Mouse (Mus musculus) Muller cell, postnatal 12 days (primary cell): ENCODE measurements around the gene Pgm2.

ENCODE experiments used
- DNase-seq: peaks from one replicate; pipeline ENCODE4 v3.0.0-alpha.2; 2015; ENCODE audit errors: inconsistent ontology term

The Pgm2 gene

DNA sequence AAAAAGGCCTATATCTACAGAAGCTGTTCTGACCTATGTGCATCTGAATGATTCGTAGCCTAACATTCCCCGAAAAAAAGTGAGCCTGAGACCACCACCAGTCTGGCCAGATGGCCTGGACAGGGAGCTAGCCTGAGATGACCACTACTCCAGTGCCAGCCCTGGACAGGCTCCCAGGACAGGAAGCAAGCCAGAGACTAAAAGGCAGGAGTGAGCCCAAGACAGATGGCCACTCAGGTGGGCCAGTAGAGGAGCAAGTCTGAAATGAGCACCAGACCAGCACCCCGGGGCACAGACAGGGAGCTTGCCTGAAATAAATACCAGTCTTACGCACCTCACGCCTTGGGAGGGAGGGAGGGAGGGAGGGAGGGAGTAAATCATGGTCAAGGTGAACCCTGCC is 51.6 kb downstream of the Pgm2 start:
- no peak for DNase-seq

DNA sequence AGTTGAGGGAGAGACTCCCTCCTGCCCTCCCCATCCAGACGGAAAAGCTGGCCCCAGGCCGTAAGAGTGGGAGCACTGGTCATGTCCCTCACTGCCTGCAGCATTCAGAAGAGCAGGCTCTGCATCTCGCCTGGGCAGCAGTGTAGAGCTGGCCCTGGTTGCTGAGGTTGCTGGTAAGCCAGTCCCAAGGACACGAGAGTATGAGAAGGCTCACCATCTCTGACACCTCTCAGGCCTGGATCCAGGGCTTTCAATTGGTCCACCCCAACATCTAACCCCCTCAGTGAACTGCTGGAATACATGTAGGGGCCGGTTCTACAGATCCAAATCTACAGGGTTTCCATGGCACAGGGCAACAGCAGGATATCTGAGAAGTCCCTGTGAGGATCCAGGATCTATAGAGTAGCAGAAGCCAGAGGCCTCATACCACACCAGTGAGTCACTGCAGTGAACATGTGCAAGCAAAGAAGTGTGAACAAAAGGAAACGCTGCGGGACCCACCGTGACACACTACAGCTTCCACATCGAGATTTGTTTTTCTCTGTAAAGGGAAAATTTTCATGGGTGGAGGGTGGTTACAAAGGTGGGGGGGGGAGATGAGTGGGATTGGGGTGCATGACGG is 53.7 kb downstream of the Pgm2 start:
- DNase-seq, result peak; percentile 59

DNA sequence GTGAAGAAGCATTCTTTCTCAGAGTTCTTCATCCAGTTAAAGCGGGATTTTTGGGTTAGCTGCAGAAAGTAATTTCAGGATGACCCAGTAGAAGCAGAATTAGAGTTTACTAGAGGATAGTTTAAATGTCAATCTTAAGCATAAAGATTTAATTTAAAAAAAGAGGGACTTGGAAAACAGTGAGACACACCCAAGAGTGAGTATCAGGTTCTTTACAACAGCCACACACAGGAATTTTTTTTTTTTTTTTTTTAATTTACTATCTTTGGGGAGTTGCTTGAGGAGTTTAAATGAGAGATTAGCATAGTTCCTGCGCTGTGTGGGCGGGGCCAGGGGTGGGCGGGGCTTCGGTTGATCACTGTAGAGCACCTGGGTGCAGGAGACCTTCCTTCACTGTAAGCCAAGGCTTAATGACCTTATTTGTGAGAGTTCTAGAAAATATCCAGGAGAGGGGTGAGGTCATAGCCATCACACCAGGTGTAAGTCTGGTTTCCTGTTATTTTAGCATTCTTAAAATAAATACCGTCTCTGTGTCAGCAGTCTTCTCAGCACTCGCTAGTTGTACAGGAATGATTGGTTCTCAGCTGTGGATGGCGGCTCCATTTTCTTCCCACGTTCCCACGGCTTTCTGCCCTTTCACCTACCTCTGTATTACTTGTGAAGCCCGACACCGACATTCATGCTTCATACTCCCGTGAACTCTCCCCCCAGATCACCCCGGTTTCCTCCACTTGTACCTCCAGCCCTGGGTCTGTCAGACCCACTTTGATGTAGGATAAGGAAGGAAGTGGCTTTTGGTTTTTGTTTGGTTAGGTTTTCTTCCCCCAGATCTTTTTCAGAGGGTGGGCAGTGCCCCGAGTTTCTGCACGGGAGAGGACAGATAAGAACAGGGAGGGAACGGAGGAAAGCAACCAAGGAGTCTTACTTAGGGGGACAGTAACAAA is 56.7 kb downstream of the Pgm2 start:
- DNase-seq, result no peak

DNA sequence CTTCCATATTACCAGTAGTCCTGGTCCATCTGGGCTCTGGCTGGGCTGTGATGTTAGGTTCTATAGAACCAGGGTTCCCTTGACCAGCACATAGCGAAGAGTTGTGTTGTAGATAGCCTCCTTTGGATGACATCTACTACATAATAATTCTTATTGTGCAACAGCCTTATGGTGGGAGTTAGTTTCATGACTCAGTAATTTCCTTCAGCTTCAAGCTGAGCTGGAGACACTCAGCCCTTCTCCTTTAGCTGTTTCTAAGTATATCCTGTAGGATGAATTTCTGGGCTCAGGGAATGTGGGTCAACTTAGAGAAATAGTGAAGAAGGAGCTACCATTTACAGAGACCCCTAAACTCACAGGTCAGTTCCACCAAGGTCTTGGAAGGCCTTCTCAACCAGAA is 60.6 kb downstream of the Pgm2 start:
- no peak for DNase-seq

DNA sequence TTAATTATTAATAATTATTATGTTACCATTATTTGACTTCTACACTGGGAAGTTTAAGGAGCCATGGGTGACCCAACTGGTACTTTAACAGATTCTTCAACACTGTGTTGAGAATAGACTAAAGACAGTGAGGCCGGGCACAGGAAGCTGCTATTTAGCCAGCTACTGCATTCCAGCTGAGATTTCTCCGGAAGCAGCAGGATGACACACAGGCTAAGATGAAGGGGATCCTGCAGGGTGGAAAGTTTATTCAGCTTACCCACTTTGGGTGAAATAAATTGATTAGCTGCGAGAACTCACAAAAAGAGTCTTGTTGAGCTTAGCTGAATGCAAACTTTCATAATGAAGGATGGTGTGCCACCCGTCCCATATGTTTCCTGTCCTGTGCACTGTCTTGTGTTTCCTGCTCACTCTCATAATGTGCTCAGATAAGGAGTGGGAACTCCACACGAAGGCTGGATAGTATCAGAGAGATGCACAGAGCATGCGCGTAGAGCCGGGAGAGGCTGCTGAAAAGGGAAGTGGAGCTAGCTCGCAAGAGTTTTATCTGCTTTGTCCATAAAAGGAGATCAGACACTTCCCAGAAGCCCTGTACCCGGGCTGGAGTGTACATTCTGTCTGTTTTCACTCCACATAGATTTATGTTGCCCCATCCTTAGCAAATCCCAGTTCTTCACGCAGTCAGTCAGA is 63.3 kb downstream of the Pgm2 start, which contains the start of gene Tbc1d1:
Gene Tbc1d1 (plus strand): TSS at position 445 of the 690 bp plus-strand sequence.
- DNase-seq, result peak; percentile 59

DNA sequence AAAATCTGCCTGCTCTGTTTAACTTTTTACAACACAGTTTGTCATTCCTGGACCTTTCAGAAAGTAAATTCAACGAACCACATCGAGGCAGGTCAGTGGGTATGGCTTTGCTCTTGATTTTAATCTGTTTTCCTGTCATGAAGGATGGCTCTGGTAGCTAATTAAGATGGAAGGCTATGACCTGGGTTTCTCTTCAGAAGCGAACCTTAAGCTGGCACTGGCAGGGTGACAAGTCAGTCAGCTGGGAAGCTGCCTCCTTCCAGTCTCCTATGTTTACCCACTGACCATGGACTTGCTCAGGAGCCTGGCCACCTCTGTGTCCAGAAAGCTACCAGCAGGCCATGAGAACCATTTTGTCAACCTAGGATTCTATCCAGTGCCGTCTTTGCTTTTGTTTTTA is 63.8 kb downstream of the Pgm2 start:
- DNase-seq, result no peak

DNA sequence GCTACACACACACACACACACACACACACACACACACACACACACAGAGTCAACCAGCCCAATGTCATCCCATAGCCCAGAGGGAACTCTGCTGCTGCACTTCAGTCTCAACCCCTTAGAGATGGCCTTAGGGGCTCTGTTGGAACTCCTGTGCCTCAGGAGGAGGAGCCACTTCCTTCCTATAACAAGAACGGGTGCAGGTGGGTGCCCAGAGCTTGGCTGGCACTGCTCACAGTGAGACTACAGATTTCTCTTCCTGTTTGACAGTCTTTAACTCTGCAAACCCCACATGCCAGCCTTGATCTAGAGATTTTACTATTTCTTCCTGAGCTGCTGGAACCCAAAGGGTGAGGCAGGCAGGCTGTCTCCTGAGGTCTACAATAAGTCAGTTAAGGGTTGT is 65.2 kb downstream of the Pgm2 start:
- DNase-seq, result no peak

DNA sequence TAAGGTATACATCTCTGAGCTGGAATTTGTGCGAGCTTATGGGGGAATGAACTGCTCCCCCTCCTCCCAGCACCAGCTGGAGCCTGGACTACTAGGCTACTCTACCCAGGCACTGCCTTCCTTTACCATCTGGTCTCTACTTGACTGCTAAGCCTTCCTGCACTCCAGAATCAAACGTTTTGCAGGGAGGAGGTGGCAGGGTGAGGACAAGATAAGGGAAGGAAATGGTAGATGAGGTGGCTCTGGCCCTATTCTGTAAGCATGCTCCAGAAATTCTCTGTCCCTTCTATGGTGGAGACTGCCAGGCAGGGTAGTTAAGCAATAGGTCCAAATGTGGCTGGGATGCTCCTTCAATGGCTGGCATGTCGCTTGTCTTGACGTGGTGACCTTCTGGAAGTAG is 65.8 kb downstream of the Pgm2 start:
- no peak for DNase-seq

DNA sequence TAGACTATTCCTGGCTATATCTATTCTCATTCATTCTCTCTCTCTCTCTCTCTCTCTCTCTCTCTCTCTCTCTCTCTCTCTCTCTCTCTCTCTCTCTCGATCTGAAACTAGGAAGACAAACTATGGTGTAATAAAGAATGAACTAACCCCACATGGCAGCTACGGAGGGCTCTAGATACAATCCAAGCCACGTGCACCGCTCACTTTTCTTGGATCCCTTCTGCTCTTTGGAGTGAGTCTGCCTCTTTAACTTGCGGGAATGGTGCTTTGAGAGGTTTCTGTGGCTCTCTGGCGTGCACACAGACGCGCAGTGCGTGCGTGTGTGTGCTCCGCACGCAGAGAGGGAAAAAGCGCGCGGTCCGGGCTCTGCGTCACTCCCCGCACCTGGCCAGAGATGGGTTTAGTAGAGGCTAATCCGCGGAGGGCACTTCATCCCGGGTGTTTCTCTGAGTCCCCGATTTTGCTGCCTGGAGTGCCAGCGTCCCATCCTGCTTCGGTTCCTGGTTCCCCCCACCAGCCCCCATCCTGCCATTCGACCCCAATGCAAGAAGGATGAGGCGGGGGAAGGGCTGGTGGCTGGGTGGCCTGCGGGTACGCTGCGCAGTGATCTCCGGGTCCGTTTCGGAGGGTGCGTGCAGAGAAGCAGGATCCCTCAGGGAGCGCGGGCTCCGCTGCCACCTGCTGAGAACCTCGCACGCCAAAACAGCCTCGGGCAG is 66.5 kb downstream of the Pgm2 start:
- DNase-seq, result no peak

DNA sequence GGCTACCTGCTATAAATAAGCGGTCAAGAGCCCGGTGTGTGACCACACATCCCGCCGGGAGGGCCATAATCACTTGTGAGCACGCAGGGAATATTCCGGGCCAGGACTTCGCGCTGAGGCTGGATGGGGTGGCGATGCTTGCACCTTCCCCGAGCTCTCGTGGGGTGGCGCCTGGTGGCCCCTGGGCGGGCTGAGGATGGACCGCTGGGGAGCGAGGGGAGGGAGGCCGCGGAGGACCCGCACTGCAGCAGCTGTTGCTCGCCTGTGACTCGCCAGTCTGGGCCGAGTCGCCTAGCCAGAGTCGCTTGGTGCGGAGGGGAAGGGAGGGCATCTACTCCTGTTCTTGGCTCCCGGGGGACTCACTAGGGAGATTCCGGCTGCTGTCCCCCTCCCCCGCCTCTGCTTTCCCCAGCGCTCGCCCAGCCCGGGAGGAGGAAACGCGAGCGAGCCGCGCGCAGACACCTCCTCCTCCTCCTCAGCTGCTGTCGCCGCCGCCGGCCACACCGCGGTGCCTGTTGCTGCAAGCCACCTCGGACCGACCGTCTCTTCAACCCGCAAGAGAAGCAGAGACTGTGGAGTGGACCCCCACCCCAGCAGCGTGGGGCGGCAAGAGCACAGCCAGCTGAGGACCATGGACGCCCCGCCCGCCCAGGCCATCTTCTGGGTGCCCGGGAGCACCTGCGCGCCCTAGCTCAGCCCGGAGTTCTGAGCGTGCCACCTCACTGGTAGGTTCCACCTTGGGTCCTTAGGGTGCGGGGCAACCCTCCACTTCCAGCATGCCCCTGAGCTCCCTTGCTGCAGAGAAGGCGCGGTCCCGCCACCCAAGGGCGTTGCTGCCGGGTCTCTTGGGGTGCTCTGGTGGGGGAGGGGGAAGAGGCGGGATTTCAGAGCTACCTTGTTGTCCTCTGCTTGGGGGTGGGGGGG is 67.3 kb downstream of the Pgm2 start:
- peak; percentile 81 for DNase-seq

DNA sequence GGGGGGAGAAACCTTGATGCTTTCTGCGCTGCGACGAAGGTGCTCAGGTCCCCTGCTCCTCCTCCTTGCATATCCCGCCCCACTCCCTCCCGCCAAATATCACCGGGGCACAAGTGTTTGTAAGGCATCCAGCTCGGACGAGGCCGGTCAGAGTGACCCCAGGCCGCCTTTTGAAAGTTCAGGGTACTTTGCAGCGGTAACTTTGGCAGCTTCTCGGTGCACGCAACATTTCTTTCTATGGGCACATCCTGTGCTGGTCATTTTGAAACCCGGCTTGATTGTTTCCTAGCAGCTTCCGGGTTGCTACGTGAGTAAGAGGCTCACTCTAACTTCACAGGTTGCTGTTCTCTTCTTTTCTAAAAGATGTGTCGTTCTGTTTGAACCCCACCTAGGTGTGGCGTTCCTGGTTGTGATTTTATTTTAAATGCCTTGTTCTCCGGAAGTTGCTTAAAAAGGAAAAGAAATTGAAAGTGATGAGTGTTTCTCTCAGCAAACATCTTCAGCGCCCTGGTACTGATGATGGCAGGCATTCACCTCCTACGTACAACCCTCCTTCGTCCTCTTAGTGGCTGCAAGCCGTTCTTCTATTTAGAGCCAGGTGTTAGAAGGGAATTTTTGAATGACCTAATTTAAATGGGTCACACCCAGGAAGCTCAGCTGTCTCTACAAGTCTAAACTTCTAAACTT is 68.1 kb downstream of the Pgm2 start:
- peak; percentile 29 for DNase-seq

DNA sequence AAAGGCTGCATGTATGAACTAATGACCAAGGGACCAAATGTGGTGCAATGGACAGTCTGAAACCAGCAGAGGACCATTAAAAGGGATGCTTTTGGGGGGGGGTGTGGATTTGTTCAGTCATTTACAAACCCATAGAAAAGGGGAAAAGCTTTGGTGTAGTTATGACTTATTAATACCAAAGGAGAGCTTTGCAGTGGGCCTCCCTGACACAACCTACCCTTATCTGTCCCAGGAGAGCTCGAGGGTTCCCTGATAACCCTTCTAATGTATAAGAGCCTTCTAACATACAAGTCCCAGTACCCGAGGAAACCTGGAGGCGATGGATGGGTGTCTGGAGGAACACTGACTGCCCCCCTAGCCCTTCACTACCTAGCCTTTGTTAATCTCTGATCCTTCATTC is 69.2 kb downstream of the Pgm2 start:
- DNase-seq, result no peak

DNA sequence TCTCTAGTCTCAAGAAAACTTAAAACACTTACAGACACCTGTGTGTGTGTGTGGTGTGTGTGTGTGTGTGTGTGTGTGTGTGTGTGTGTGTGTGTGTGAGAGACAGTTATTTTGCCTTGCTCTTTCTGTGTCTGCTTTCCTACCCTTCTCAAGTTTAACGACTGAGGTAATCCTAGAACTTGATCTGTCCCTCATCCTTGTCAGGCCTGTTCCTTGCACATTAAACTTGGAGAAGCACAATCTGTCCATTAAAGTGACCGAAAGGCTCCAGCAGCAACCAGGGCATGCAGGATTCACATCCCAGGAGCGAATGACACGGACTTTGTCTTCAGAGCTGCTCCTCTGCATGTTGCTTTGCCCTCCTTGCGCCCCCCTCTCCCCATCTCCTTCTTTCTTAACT is 69.8 kb downstream of the Pgm2 start:
- DNase-seq, result no peak

DNA sequence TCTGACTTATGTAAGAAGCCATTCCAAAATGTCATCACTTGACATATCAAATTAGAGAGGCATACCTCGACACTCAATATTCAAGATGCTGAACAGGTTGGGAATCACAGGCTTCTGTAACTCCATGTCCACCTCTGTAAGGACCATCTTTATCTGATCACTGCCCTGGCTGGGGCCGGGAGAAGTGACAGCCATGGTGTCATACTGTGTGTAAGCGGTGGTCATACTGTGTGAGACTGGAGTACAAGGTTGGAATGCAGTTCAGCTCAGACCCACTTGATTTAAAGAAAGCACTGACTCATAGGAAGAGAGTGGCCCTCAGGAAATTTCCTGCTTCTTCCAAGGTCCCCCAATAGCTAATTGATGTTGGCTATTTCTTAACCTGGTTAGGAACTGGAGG is 71.7 kb downstream of the Pgm2 start:
- no peak for DNase-seq

DNA sequence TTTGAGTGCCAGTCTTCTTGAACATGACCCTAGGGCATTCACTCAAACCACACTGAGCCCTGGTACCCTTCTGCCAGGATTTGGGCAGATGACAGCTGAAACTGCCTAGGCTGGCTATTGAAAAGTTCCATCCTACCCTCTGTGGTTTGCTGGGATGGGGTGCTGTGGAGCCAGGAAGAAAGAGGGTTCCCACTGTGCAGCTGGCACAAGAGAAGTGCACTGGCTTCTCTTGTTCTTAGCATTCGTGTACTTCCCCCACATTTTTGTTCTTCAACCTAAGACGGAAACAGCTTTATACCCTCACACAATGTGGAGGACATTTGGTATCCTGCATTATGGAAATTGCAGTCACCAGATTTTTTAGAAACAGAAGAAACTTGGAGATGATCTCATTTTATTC is 73.1 kb downstream of the Pgm2 start:
- DNase-seq, result peak; percentile 15

DNA sequence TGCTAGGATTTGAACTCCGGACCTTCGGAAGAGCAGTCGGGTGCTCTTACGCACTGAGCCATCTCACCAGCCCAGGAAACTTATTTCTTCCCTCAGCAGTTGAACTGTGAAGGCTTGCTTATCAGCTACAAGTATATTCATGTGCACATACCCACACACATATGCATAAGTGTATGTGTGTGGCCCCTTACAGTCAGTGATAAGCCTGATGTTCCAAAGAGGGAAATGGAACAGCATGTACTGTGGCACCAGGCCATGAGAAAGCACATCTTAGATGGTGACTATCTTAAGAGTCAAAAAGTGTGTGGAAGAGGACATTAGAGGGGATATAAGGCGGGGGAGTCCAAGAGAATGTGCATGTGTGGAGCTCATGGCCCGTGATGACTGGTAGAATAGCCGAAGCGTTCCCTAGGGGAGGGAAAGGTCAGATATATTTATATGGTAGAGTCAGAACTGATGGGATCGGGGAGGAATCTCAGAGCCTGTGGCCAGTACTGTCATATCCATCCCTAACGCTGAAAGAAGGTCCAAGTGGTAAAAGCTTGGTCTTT is 76.3 kb downstream of the Pgm2 start:
- DNase-seq, result no peak

DNA sequence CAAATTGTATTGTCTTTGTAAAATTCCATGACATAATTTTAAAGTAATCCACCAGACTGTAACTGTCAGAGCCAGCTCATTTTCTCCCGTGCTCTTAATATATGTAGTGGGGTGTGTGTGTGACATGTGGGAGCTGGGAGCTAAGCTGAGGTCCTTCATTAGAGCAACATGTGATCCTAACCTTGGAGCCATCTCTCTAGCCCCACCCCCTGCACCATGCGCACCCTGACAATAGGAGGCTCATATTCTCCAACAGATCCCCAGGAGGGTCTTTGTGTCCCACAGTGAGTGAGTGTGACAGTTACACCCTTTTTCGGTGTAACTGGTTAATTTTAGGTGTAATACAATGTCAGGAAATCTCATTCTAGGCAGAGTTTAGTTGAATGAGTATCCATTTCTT is 80.1 kb downstream of the Pgm2 start:
- no peak for DNase-seq

DNA sequence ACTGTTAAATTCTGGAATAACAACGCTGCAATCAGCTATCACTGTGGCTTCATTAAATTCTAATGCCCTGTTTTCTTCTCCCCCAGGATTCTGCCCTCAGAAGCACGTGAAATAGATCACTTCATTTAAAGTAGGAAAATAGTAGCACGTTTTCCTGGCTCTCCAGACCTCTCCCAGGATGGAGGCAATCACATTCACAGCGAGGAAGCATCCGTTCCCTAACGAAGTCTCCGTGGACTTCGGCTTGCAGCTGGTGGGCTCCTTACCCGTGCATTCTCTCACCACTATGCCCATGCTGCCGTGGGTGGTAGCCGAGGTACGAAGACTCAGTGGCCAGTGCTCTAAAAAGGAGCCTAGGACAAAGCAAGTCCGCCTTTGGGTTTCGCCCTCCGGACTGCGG is 80.6 kb downstream of the Pgm2 start:
- DNase-seq, result no peak

DNA sequence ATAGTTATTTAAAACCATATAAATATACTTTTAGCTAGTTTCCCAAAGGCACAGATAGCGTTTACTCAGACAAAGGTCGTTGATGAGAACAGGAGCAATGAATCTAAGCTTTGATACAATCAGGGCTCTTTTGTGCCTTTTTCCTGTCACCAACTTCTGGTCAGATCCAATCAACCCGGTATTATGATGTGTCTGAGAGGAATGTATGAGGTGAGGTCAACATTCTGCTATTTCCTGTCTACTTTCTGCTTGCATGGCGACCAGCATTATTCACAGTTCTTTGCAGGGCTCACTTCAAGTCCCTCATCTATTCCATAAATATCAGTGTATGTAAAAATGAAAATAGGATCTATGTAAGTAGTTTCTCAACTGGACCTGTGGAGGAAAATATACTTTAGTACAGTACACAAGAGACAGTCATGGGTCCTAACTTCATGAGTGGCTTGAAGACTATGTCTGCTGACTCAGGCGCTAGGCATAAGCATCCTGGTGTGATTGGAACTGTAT is 81.7 kb downstream of the Pgm2 start:
- peak; percentile 78 for DNase-seq
